Mouse (Mus musculus) kidney, embryonic 14.5 days (tissue): ENCODE measurements around the gene Sox6. TPM values are rescaled to one million over a fixed set of nuclear protein-coding genes. Genes with fewer than 3 reads are reported as not detected.

Experiments
- ATAC-seq: fragments of 200-750 bp; cut with Nextera tagmentation; 2 replicates; pipeline ENCODE4 v1.8.0; 2017; ENCODE audit warnings: moderate number of reproducible peaks, mild to moderate bottlenecking, moderate TSS enrichment, moderate library complexity; ENCODE audit not compliant: low FRiP score, low TSS enrichment
- H3K27ac ChIP-seq: fragments of 300-500 bp; sonication (generic); 2 replicates; pipeline ENCODE4 v1.5.1; 2014; ENCODE audit warnings: low read depth, mild to moderate bottlenecking, low read length, moderate library complexity, mixed read lengths
- H3K27me3 ChIP-seq: fragments of 300-500 bp; sonication (generic); 2 replicates; pipeline ENCODE4 v1.6.1; 2014; ENCODE audit warnings: mild to moderate bottlenecking, low read length; ENCODE audit not compliant: control insufficient read depth, insufficient read depth
- H3K36me3 ChIP-seq: fragments of 300-500 bp; sonication (generic); 2 replicates; pipeline ENCODE4 v1.6.1; 2014; ENCODE audit warnings: low read length, mixed read lengths; ENCODE audit not compliant: control insufficient read depth, insufficient read depth
- H3K4me1 ChIP-seq: fragments of 300-500 bp; sonication (generic); 2 replicates; pipeline ENCODE4 v1.6.1; 2014; ENCODE audit warnings: low read length, mixed read lengths; ENCODE audit not compliant: control insufficient read depth, insufficient read depth
- H3K4me2 ChIP-seq: fragments of 300-500 bp; sonication (generic); replicated peaks from 2 replicates; pipeline ENCODE4 v1.6.1; 2014; ENCODE audit warnings: low read depth, mild to moderate bottlenecking, low read length
- H3K4me3 ChIP-seq: fragments of 300-500 bp; sonication (generic); 2 replicates; pipeline ENCODE4 v1.5.1; 2014; ENCODE audit warnings: mild to moderate bottlenecking, low read length
- H3K9ac ChIP-seq: fragments of 300-500 bp; sonication (generic); 2 replicates; pipeline ENCODE4 v1.6.1; 2014; ENCODE audit warnings: low read depth, mild to moderate bottlenecking, low read length, moderate library complexity
- H3K9me3 ChIP-seq: fragments of 300-500 bp; sonication (generic); 2 replicates; pipeline ENCODE4 v1.6.1; 2016; ENCODE audit warnings: low read length; ENCODE audit not compliant: control insufficient read depth
- WGBS: fragments of 180-500 bp; shearing (Covaris S2); extraction: QIAGEN DNeasy Blood & Tissue Kit; methylation state at CpG from one replicate; pipeline ENCODE4 v1.1.7; 2014; 5-methylcytosine and 5-hydroxymethylcytosine counted together
- polyA plus RNA-seq: library from polyadenylated mRNA; unstranded; fragments of >200 nt; fragmentation: Nextera tagmentation; extraction: Ambion mirVana; gene quantifications from 2 replicates; pipeline ENCODE4 v1.2.1, GENCODE M21; 2014

Sox6 gene
- polyA plus RNA-seq, 1 experiment from 2014 or later, result 15.1 TPM

DNA sequence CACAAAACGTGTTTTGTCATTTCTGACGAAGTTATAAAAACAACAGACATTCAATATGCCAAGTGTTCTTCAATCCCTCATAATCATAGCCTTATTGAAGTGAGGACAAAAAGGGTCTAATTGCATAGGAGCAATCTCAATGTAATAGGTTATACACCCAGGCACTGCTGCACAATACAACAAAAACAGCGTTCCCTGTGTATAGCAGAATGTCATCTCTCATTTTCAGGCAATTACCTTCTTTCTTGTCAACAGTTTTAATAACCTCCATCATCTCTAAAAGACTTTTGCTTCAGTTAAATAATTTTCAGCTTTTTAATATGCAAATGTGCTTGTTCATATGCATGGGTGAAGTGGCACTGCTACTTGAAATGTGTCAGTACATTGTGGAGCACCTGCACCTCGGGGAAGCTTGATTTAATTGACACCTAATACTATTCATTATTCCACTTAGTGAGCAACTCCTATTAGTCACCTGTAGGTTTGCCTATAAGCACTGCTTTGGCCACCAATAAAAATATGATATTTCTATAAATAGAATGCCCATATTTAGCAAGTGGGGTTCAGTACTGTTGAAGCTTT, 292.8 kb downstream of the Sox6 start:
- H3K27ac ChIP-seq, result no peak overlapping the region
- no peaks in the 10 kb centered on the region for H3K9me3 ChIP-seq
- no peak overlapping the region for H3K9ac ChIP-seq
- no peak overlapping the region for H3K4me3 ChIP-seq
- peaks cover 7% of the 10 kb centered on the region for H3K4me1 ChIP-seq
- H3K27me3 ChIP-seq, result no peaks in the 10 kb centered on the region
- 78% methylated on average over 4 of the region's 4 CpGs for WGBS
- no peaks in the 10 kb centered on the region for H3K36me3 ChIP-seq
- no peak overlapping the region for H3K4me2 ChIP-seq
- no peak for ATAC-seq

DNA sequence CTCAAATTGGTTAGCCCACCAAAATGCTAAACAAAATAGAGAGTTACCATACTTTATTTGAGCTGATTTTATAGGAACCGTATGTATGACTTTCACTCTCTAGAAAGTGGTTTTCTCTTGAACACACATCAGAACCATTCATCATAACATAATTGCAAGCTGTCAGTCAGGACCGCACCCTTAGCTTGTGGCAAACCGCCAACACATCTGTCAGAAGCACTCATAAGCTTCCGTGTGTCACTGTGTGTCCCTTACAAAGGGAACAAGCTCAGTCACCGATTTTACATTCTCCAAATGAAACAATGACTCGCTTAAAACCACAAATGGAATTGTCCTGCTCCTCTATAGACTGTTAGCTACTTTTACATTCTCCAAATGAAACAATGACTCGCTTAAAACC, 304.5 kb downstream of the Sox6 start:
- H3K4me2 ChIP-seq, result no peak overlapping the region
- no peak overlapping the region for H3K4me3 ChIP-seq
- no peak for ATAC-seq
- no peak overlapping the region for H3K9ac ChIP-seq
- 85% methylated on average over 7 of the region's 7 CpGs for WGBS
- no peaks in the 10 kb centered on the region for H3K9me3 ChIP-seq
- H3K27ac ChIP-seq, result no peak overlapping the region
- H3K36me3 ChIP-seq, result no peaks in the 10 kb centered on the region
- no peaks in the 10 kb centered on the region for H3K4me1 ChIP-seq
- no peaks in the 10 kb centered on the region for H3K27me3 ChIP-seq

DNA sequence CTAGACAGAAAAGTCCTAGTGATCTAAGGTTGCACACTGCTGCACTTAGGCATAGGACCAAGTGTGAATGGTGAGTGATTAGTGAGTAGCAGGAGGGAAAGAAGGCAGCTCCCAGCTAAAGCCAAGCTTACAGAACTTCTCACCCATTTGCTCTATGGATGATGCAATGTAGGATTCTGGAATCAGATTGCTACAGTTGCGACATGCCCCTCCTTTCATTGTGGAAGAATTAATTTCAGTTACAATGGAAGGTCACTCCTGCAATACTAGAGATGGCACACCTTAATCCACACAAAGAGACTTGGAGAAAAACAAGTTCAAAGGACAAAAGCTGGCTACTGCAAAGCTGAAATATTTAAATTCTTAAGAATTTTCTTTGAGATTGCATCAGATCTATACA, 305.8 kb downstream of the Sox6 start:
- Histone ChIP-seq H3K4me2 (no peak overlapping the region), H3K27me3 (no peaks in the 10 kb centered on the region), H3K4me3 (no peak overlapping the region), H3K27ac (no peak overlapping the region), H3K9me3 (no peaks in the 10 kb centered on the region), H3K9ac (no peak overlapping the region), H3K36me3 (no peaks in the 10 kb centered on the region), H3K4me1 (no peaks in the 10 kb centered on the region)
- 86% methylated on average over 1 of the region's 1 CpGs for WGBS
- ATAC-seq, result no peak

DNA sequence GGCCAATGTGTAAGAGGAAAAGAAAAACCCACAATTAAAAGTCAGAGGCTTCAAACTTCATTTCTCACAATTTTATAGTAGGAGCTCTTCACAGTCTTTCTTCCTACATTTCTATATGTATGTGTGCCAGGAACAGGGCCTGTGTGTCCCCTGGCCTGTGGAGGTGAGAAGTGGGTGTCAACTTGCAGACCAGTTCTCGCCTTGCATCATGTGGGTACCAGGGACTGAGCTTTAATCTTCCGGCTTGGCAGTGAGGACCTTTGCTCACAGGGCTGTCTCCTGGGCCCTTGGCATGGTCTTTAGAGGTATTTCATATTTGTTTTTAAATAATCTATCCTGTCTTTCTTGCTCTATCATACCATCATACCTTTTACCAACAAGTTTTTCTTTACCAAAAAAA, 311.8 kb downstream of the Sox6 start:
- no peaks in the 10 kb centered on the region for H3K4me1 ChIP-seq
- no peak overlapping the region for H3K9ac ChIP-seq
- H3K27me3 ChIP-seq, result no peaks in the 10 kb centered on the region
- ATAC-seq, result no peak
- no peak overlapping the region for H3K27ac ChIP-seq
- H3K9me3 ChIP-seq, result no peaks in the 10 kb centered on the region
- H3K36me3 ChIP-seq, result no peaks in the 10 kb centered on the region
- no peak overlapping the region for H3K4me2 ChIP-seq
- 57% methylated on average over 2 of the region's 2 CpGs for WGBS
- H3K4me3 ChIP-seq, result no peak overlapping the region

DNA sequence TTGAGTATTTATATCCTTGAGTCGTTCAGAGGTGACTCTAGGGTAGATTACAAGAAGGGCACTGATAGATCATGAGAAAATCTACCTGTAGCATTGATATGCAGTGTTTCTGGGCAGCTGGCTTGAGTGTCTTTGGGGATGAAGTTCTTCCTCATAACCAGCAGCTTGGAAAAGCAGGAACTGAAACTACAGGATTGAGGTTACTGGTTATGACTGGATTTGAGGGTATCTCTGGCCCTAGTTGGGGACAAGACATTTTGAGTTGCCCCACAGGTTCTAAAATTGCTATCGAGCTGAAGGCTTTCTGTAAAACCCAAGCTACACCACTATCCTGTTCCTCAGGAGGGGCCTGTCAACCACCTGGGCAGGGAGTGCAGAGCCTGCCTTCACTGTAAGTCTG, 314.2 kb downstream of the Sox6 start:
- Histone ChIP-seq H3K4me3 (no peak overlapping the region), H3K9me3 (no peaks in the 10 kb centered on the region), H3K27me3 (no peaks in the 10 kb centered on the region), H3K27ac (no peak overlapping the region), H3K9ac (no peak overlapping the region), H3K36me3 (no peaks in the 10 kb centered on the region), H3K4me2 (no peak overlapping the region), H3K4me1 (no peaks in the 10 kb centered on the region)
- ATAC-seq, result no peak
- 79% methylated on average over 2 of the region's 2 CpGs for WGBS

DNA sequence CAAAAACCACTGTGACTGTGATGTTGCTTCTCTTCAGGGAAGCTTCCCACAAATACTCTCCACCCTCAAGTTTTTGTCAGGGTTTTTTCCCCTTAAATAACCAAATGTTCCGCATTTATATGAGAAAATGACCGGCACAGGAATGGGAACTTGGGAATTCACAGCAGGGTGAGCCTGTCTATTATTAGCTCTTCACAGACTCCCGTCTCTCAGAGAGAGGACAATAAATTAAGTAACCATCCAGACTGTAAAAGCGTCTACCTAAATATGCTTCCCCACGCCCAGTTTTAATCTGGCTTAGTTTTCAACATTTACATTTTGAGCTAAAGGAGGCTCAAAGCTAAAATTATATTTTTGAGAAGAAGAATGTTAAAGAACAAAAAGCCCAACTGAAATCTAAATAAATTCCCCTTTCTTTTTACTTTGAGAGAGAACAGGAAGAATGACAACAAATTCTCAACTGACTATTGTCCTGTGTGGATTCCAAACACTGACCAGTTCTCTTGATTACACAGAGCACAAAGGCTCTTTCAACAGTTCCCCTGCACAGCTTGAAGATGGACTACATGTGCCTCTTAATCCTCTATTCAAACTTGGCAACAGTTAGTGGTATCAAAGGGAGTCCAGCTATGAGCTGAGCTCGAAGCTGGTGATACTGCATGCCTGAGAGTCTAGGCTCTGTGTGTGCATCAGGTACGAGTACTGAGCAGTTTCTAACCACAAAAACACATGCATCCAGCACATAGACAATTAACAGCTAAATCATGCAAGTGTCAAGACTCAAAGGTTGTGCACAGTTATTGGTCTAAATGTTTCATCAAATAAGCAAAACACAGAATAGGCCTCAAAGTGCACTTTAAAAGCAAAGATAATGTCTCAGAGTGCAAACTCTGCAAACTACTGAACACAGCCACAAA, 316.7 kb downstream of the Sox6 start:
- Histone ChIP-seq H3K4me3 (no peak overlapping the region), H3K27ac (no peak overlapping the region), H3K36me3 (no peaks in the 10 kb centered on the region), H3K27me3 (no peaks in the 10 kb centered on the region), H3K4me1 (no peaks in the 10 kb centered on the region), H3K4me2 (no peak overlapping the region), H3K9me3 (no peaks in the 10 kb centered on the region), H3K9ac (no peak overlapping the region)
- no peak for ATAC-seq
- WGBS, result 30% methylated on average over 7 of the region's 7 CpGs

DNA sequence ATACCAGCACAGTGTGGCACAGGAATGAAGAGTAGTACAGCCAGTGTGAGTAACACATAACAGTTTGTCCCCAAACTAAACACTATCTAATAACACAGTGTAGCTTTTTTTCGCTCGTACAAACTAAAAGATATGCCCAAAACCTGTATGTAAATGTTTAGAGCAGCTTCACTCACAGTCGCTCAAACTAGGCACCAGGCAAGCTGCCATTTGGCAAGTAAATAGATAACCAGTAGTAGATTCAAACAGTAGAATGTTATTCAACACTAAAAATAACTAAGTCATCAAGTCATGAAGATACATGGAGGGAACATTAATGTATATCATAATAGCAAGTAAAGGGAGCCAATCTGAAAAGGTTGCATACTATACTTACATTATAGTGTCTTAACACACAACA, 318.8 kb downstream of the Sox6 start:
- no peak overlapping the region for H3K27ac ChIP-seq
- H3K9me3 ChIP-seq, result no peaks in the 10 kb centered on the region
- H3K4me2 ChIP-seq, result no peak overlapping the region
- over 99% methylated on average over 3 of the region's 3 CpGs for WGBS
- no peaks in the 10 kb centered on the region for H3K27me3 ChIP-seq
- H3K4me1 ChIP-seq, result no peaks in the 10 kb centered on the region
- H3K36me3 ChIP-seq, result no peaks in the 10 kb centered on the region
- H3K4me3 ChIP-seq, result no peak overlapping the region
- ATAC-seq, result no peak
- no peak overlapping the region for H3K9ac ChIP-seq

DNA sequence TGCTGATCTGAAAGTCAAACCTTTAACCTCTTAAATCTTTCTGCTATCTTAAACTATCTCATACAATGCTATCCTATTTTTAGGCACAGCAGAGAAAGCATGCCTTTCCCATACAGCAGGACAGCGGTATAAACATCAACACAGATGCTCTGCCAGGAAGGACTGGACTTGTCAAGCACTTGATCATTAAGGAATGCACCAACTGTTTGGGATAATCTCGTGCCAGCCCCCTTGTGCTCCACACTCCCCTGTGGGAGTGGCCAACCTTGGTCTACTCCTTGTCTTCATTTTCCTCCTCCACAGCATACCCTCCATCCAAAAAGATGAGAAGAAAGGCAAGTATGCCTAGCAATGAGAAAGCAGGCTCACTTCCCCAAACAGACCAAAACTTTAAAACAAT, 332.5 kb downstream of the Sox6 start:
- no peak overlapping the region for H3K27ac ChIP-seq
- no peak overlapping the region for H3K4me2 ChIP-seq
- no peak overlapping the region for H3K4me3 ChIP-seq
- H3K4me1 ChIP-seq, result no peaks in the 10 kb centered on the region
- no peak overlapping the region for H3K9ac ChIP-seq
- no peak for ATAC-seq
- no peaks in the 10 kb centered on the region for H3K27me3 ChIP-seq
- H3K9me3 ChIP-seq, result no peaks in the 10 kb centered on the region
- WGBS, result 27% methylated on average over 2 of the region's 2 CpGs
- no peaks in the 10 kb centered on the region for H3K36me3 ChIP-seq

DNA sequence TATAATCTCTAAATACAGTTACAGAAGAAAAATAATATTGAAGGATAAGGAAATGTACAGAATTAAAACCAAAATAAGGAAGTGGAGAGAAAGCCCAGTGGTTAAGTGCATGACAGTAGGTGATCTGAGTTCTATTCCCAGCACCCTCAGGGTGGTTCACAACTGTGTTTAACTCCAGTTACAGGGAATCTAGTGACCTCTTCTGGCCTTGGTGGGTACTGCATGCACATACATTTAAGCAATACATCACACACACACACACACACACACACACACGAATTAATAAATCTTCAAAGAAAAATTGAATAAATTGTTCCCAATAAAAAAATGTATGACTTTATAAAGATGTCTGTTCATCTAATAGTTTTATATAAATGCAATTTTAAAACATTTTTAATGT, 340.5 kb downstream of the Sox6 start:
- no peak overlapping the region for H3K9ac ChIP-seq
- H3K9me3 ChIP-seq, result peaks cover 3% of the 10 kb centered on the region; the same call in 1 of the 2 replicates
- no peak overlapping the region for H3K4me2 ChIP-seq
- WGBS, result 78% methylated on average over 1 of the region's 1 CpGs
- H3K36me3 ChIP-seq, result no peaks in the 10 kb centered on the region
- no peak overlapping the region for H3K27ac ChIP-seq
- no peak overlapping the region for H3K4me3 ChIP-seq
- no peaks in the 10 kb centered on the region for H3K4me1 ChIP-seq
- no peaks in the 10 kb centered on the region for H3K27me3 ChIP-seq
- no peak for ATAC-seq
